Mouse (Mus musculus): ENCODE results near the gene Nxph2. TPM values are rescaled to one million over a fixed set of nuclear protein-coding genes. Genes with fewer than 3 reads are reported as not detected.

The Nxph2 gene
- not detected in 4 replicates for total RNA-seq (2023)

GRCm38 (mm10) chr2:23320746-23321585 lies at the start of gene Nxph2:
Nxph2 (plus strand) TSS chr2:23321246.

Other genes starting within 250 kb of the Nxph2 start
- gene Mastl, start 165.2 kb upstream of the Nxph2 start, total RNA-seq (2023): 0.33 to 1.4 TPM (median 0.39 TPM) in 4 replicates
- 158 to 174 TPM (median 163 TPM) in 4 replicates for gene Yme1l1, start 164.9 kb upstream of the Nxph2 start, total RNA-seq (2023)
- 0.42 TPM in 1 of 4 replicates, not detected in the others for gene 4931423N10Rik, start 113.8 kb upstream of the Nxph2 start, total RNA-seq (2023)